Mouse (Mus musculus) heart, adult 11 months (tissue): ENCODE measurements around the gene Btbd10.

Source experiments
- DNase-seq: peaks from one replicate; pipeline ENCODE4 v3.0.0; 2022

Gene Btbd10

GRCm38 (mm10) chr7:113292193-113292592 is 77.0 kb downstream of the Btbd10 start:
- DNase-seq, result no peak

- DNase-seq, result no peak
Observed at GRCm38 (mm10) chr7:113291741-113292140, 77.5 kb downstream of the Btbd10 start.

- DNase-seq, result no peak
Observed at GRCm38 (mm10) chr7:113289211-113289610, 80.0 kb downstream of the Btbd10 start.

DNA sequence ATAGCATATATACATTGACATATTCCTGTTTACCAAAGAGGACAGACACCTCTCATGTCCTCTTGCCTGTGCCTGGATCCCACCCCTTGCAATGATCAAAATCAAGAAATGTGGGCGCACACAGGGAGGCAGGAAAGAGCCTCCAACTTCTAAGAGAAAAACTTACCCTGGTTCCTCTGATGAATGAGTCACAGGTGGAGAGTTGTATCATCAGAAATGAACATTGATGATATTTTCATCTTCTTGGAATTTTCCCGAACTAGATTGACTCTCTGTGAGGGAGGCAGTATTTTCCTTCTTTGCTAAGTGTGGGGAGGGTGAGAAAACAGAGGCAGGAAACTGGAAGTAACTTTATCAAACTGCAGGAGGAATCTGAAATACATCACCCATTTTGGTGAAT is 83.8 kb downstream of the Btbd10 start:
- no peak for DNase-seq

- no peak for DNase-seq
Observed at GRCm38 (mm10) chr7:113279246-113279645, 89.9 kb downstream of the Btbd10 start.

DNA sequence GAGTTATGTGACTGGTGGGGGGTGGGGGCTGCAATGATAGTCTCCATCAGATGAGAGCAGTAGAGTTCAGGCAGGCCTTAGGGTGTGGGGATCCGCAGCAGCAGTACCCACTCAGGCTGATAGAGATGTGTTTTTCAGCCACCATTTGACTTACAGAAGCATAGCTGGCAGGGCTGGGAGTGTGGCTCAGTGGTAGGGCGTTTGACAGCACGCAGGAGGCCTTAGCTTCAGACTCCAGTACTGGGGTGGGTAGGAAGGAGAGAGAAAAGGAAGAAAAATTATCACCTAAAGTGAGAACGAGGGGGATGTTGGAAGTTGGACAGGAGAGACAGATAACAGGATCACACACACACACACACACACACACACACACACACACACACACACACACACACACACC is 90.7 kb downstream of the Btbd10 start:
- DNase-seq, result no peak

DNA sequence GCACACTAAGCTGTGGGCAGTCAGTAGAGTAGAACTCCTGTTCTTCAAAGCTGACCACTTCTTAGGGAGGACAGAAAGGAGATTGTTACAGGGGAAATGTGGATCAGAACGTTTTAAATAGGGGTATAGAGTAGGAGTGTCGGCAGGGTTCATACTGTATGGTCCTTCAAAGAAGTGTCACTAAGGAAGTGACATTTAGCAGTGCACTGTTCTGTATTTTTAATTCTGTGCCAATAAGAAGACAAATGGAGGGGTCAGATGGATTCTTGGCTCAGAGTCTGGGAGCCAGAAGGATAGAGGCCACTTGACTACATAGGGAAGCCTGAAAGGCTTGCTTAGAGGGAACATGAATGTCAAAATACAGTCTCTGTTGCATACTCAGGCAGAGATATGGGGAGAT is 91.9 kb downstream of the Btbd10 start:
- DNase-seq, result no peak

GRCm38 (mm10) chr7:113272338-113272997 is 96.7 kb downstream of the Btbd10 start:
- peak; percentile 86 for DNase-seq

DNA sequence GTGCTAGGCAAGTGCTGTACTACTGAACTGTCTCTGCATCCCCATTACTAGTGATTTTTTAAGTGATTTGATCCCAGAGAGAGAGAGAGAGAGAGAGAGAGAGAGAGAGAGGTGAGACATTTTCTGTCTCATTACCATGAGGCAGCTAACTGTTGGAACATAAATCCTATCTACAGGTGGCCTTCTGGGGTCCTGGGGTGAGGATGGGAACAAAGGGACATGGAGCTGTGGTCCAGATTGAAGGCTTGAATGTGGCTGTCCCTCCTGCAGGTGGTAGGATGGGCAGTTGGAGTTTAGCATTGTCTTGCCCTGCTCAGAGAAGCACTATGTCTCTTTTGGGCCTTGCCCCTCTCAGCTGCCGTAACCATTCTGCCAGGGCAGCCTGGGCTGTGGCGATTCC is 98.2 kb downstream of the Btbd10 start:
- DNase-seq, result no peak

- DNase-seq, result peak; percentile 91
Observed at GRCm38 (mm10) chr7:113270551-113270950, 98.6 kb downstream of the Btbd10 start.

DNA sequence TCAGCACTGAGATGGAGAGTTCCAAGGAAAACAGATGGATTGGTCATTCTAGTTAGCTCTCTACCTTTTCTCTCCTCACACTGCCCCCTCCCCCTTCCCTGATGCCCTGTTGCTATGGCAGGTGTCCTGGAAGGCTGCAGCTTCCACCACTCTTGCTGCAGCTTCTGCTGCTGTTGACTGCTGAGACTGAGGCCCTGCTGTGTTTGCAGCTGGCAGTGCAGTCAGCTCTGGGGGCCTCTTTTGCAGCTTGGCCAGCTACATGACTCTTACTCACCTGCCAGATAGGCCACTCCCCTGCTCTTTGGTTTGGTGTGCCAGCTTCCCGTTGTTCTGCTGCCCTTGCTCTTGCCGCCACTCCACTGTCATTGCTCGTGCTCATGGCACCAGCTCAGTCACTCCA is 99.3 kb downstream of the Btbd10 start:
- DNase-seq, result peak; percentile 86

- no peak for DNase-seq
Observed at GRCm38 (mm10) chr7:113269081-113269480, 100.1 kb downstream of the Btbd10 start.

DNA sequence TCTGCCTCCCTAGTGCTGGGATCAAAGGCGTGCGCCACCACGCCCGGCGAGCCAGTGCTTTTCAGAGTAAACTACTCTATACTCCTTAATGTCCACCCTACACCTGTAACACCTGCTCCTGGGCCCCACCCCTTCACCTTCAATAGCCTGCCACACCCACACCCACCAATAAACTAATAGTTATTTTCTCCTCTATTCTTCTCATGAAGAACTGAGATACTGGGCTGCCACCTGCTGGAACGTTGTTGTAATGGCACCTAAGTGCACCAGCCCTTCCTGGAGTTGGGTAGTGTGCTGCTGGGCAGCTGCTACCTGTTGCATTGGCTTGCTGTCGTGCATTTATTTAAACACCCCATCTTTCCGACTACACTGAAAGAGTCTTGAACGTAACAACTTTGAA is 100.9 kb downstream of the Btbd10 start:
- DNase-seq, result peak; percentile 94
